Mouse (Mus musculus): ENCODE data around the gene Plekha3.

Gene Plekha3

GRCm38 (mm10) chr2:76687608-76688007, 12.5 kb downstream of the Plekha3 start:
- Histone ChIP-seq H3K36me3 (ENCODE audit: insufficient read depth, low read length) (peaks cover 98% of the 10 kb centered on the region), H3K4me1 (replicated peaks; ENCODE audit: low read depth, low read length) (peaks cover 11% of the 10 kb centered on the region), H3K27me3 (ENCODE audit: insufficient read depth, low read length) (no peaks in the 10 kb centered on the region), H3K4me3 (replicated peaks; ENCODE audit: low read length) (no peak overlapping the region), H3K9me3 (ENCODE audit: low read length) (no peaks in the 10 kb centered on the region)
- TF ChIP-seq NANOG (IDR thresholded peaks at IDR 0.05; ENCODE audit: borderline replicate concordance, low read length) (no peak), POU5F1 (IDR thresholded peaks at IDR 0.05; ENCODE audit: borderline replicate concordance, low read length) (no peak)

GRCm38 (mm10) chr2:76688162-76688561, 13.1 kb downstream of the Plekha3 start:
- no peak for TF ChIP-seq NANOG (IDR thresholded peaks at IDR 0.05; ENCODE audit: borderline replicate concordance, low read length)
- TF ChIP-seq CTCF (conservative IDR thresholded peaks at IDR 0.05; ENCODE audit: low read length), result no peak
- TF ChIP-seq POU5F1 (IDR thresholded peaks at IDR 0.05; ENCODE audit: borderline replicate concordance, low read length), result no peak
- peaks cover 11% of the 10 kb centered on the region for H3K4me1 ChIP-seq (replicated peaks; ENCODE audit: low read depth, low read length)

GRCm38 (mm10) chr2:76690436-76691204, 15.5 kb downstream of the Plekha3 start:
- Histone ChIP-seq H3K4me1 (replicated peaks; ENCODE audit: low read depth, low read length) (peaks cover 11% of the 10 kb centered on the region), H3K9me3 (ENCODE audit: low read length) (no peaks in the 10 kb centered on the region), H3K4me3 (replicated peaks; ENCODE audit: low read length) (no peak overlapping the region), H3K27me3 (ENCODE audit: insufficient read depth, low read length) (no peaks in the 10 kb centered on the region), H3K36me3 (ENCODE audit: insufficient read depth, low read length) (peaks cover 98% of the 10 kb centered on the region)
- TF ChIP-seq CTCF (conservative IDR thresholded peaks at IDR 0.05; ENCODE audit: low read length) (no peak), POU5F1 (IDR thresholded peaks at IDR 0.05; ENCODE audit: borderline replicate concordance, low read length) (no peak), NANOG (IDR thresholded peaks at IDR 0.05; ENCODE audit: borderline replicate concordance, low read length) (no peak)

More at GRCm38 (mm10) chr2:76688162-76688561, 13.1 kb downstream of the Plekha3 start:
- peaks cover 98% of the 10 kb centered on the region for H3K36me3 ChIP-seq (ENCODE audit: insufficient read depth, low read length)
- H3K4me3 ChIP-seq (replicated peaks; ENCODE audit: low read length), result no peak overlapping the region
- no peaks in the 10 kb centered on the region for H3K27me3 ChIP-seq (ENCODE audit: insufficient read depth, low read length)
- no peaks in the 10 kb centered on the region for H3K9me3 ChIP-seq (ENCODE audit: low read length)

DNA sequence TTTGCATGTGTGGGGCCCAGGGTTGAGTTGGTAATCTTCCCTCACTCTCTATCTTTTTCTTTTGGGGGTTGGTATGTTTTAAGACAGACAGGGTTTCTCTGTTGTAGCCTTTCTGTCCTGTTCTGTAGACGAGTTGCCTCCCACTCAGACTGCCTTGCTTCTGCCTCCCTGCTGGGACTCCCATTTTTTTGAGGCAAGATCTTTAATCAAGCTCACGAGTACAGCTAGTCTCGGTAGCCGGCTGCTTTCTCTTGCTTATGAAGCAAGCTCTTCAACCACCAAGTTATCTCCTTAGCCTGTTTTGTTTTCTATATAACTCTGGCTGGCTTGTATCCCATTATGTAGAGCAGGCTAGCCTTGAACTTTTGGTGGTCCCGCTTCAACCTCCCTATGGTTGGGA, 18.7 kb downstream of the Plekha3 start:
- TF ChIP-seq CTCF (conservative IDR thresholded peaks at IDR 0.05; ENCODE audit: low read length) (no peak), NANOG (IDR thresholded peaks at IDR 0.05; ENCODE audit: borderline replicate concordance, low read length) (no peak), POU5F1 (IDR thresholded peaks at IDR 0.05; ENCODE audit: borderline replicate concordance, low read length) (no peak)
- H3K4me1 ChIP-seq (replicated peaks; ENCODE audit: low read depth, low read length), result peaks cover 16% of the 10 kb centered on the region
- H3K36me3 ChIP-seq (ENCODE audit: insufficient read depth, low read length), result peaks cover 94% of the 10 kb centered on the region
- H3K27me3 ChIP-seq (ENCODE audit: insufficient read depth, low read length), result no peaks in the 10 kb centered on the region
- H3K9me3 ChIP-seq (ENCODE audit: low read length), result no peaks in the 10 kb centered on the region
- no peak overlapping the region for H3K4me3 ChIP-seq (replicated peaks; ENCODE audit: low read length)

- Histone ChIP-seq H3K36me3 (ENCODE audit: insufficient read depth, low read length) (peaks cover 86% of the 10 kb centered on the region), H3K4me1 (replicated peaks; ENCODE audit: low read depth, low read length) (peaks cover 31% of the 10 kb centered on the region), H3K4me3 (replicated peaks; ENCODE audit: low read length) (no peak overlapping the region), H3K9me3 (ENCODE audit: low read length) (no peaks in the 10 kb centered on the region), H3K27me3 (ENCODE audit: insufficient read depth, low read length) (no peaks in the 10 kb centered on the region)
- TF ChIP-seq CTCF (conservative IDR thresholded peaks at IDR 0.05; ENCODE audit: low read length), result no peak
- no peak for TF ChIP-seq POU5F1 (IDR thresholded peaks at IDR 0.05; ENCODE audit: borderline replicate concordance, low read length)
- no peak for TF ChIP-seq NANOG (IDR thresholded peaks at IDR 0.05; ENCODE audit: borderline replicate concordance, low read length)
Measured at GRCm38 (mm10) chr2:76695290-76695689, 20.2 kb downstream of the Plekha3 start.

DNA sequence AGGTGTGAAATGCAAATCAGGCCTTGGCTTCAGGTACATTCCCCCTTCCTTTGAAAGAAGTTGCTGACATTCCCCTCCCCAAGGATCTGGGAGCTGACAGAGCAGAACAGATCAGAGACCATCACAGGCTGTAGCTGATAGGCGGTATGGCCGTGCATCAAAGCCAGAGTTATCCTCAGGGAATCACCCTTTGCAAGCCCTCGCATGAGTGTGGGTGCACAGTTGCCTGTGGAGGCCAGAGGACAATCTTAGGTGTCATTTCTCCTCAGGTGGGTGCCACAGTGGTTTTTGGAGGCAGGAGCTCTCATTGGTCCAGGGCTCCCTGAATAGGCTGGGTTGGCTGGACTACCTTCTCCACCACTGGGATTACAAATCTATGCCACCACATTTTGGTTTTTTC, 27.1 kb downstream of the Plekha3 start:
- TF ChIP-seq NANOG (IDR thresholded peaks at IDR 0.05; ENCODE audit: borderline replicate concordance, low read length) (no peak), CTCF (conservative IDR thresholded peaks at IDR 0.05; ENCODE audit: low read length) (no peak), POU5F1 (IDR thresholded peaks at IDR 0.05; ENCODE audit: borderline replicate concordance, low read length) (no peak)
- Histone ChIP-seq H3K36me3 (ENCODE audit: insufficient read depth, low read length) (peaks cover 81% of the 10 kb centered on the region), H3K27me3 (ENCODE audit: insufficient read depth, low read length) (no peaks in the 10 kb centered on the region), H3K4me3 (replicated peaks; ENCODE audit: low read length) (no peak overlapping the region), H3K9me3 (ENCODE audit: low read length) (no peaks in the 10 kb centered on the region), H3K4me1 (replicated peaks; ENCODE audit: low read depth, low read length) (peaks cover 32% of the 10 kb centered on the region)

GRCm38 (mm10) chr2:76702751-76703150, 27.7 kb downstream of the Plekha3 start:
- Histone ChIP-seq H3K9me3 (ENCODE audit: low read length) (no peaks in the 10 kb centered on the region), H3K27me3 (ENCODE audit: insufficient read depth, low read length) (no peaks in the 10 kb centered on the region)
- TF ChIP-seq NANOG (IDR thresholded peaks at IDR 0.05; ENCODE audit: borderline replicate concordance, low read length), result no peak
- no peak for TF ChIP-seq CTCF (conservative IDR thresholded peaks at IDR 0.05; ENCODE audit: low read length)

GRCm38 (mm10) chr2:76705655-76706054, 30.6 kb downstream of the Plekha3 start:
- H3K9me3 ChIP-seq (ENCODE audit: low read length), result no peaks in the 10 kb centered on the region
- H3K4me1 ChIP-seq (replicated peaks; ENCODE audit: low read depth, low read length), result peaks cover 14% of the 10 kb centered on the region
- no peaks in the 10 kb centered on the region for H3K27me3 ChIP-seq (ENCODE audit: insufficient read depth, low read length)
- peaks cover 91% of the 10 kb centered on the region for H3K36me3 ChIP-seq (ENCODE audit: insufficient read depth, low read length)
- TF ChIP-seq POU5F1 (IDR thresholded peaks at IDR 0.05; ENCODE audit: borderline replicate concordance, low read length) (no peak), CTCF (conservative IDR thresholded peaks at IDR 0.05; ENCODE audit: low read length) (no peak), NANOG (IDR thresholded peaks at IDR 0.05; ENCODE audit: borderline replicate concordance, low read length) (no peak)
- no peak overlapping the region for H3K4me3 ChIP-seq (replicated peaks; ENCODE audit: low read length)

More at GRCm38 (mm10) chr2:76702751-76703150, 27.7 kb downstream of the Plekha3 start:
- Histone ChIP-seq H3K4me3 (replicated peaks; ENCODE audit: low read length) (no peak overlapping the region), H3K4me1 (replicated peaks; ENCODE audit: low read depth, low read length) (peaks cover 26% of the 10 kb centered on the region), H3K36me3 (ENCODE audit: insufficient read depth, low read length) (peaks cover 82% of the 10 kb centered on the region)

DNA sequence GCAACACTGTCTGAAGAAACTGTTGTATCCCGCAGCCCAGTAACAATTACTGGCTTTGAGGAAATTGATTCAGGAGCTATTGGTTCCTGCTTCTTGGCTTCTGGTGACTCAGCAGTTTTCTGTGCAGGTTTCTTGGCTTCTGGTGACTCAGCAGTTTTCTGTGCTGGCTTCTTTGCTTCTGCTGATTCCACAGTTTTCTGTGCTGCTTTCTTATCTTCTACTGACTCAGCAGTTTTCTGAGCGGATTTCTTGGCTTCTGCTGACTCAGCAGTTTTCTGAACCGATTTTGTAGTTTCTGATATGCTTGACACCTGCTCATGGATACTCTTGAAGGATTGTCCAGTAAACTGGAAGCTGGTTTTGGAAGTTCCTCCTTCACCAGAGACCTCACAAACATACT, 33.4 kb downstream of the Plekha3 start:
- no peak for TF ChIP-seq NANOG (IDR thresholded peaks at IDR 0.05; ENCODE audit: borderline replicate concordance, low read length)
- no peak for TF ChIP-seq CTCF (conservative IDR thresholded peaks at IDR 0.05; ENCODE audit: low read length)
- no peak for TF ChIP-seq POU5F1 (IDR thresholded peaks at IDR 0.05; ENCODE audit: borderline replicate concordance, low read length)
- Histone ChIP-seq H3K36me3 (ENCODE audit: insufficient read depth, low read length) (peaks cover 94% of the 10 kb centered on the region), H3K4me1 (replicated peaks; ENCODE audit: low read depth, low read length) (peaks cover 22% of the 10 kb centered on the region), H3K9me3 (ENCODE audit: low read length) (peaks cover 3% of the 10 kb centered on the region), H3K27me3 (ENCODE audit: insufficient read depth, low read length) (no peaks in the 10 kb centered on the region), H3K4me3 (replicated peaks; ENCODE audit: low read length) (no peak overlapping the region)
